Mouse (Mus musculus): ENCODE measurements around the gene Kera. TPM values are rescaled to one million over a fixed set of nuclear protein-coding genes. Genes with fewer than 3 reads are reported as not detected.

The Kera gene
- polyA plus RNA-seq, 1 experiment from 2014 or later, result not detected

- WGBS, result 87% methylated on average over 1 of the region's 1 CpGs
- Histone ChIP-seq H3K36me3 (replicated peaks; ENCODE audit: control insufficient read depth, insufficient read depth) (no peaks in the 10 kb centered on the region), H3K27me3 (ENCODE audit: control insufficient read depth, insufficient read depth, low read length) (no peaks in the 10 kb centered on the region), H3K4me2 (replicated peaks) (no peak overlapping the region), H3K27ac (no peak overlapping the region), H3K4me3 (replicated peaks; ENCODE audit: low read length) (no peak overlapping the region), H3K4me1 (replicated peaks; ENCODE audit: control insufficient read depth, insufficient read depth, low read length) (no peaks in the 10 kb centered on the region), H3K9ac (no peak overlapping the region), H3K9me3 (ENCODE audit: control insufficient read depth, low read length) (no peaks in the 10 kb centered on the region)
- no peak for ATAC-seq (ENCODE audit: low FRiP score)
- no peak for DNase-seq (ENCODE audit: low spot score)
These were observed 11.0 kb upstream of the Kera start for GRCm38 (mm10) chr10:97595680-97596079.

GRCm38 (mm10) chr10:97601744-97602143, 4.9 kb upstream of the Kera start:
- no peaks in the 10 kb centered on the region for H3K4me1 ChIP-seq (replicated peaks; ENCODE audit: control insufficient read depth, insufficient read depth, low read length)
- WGBS, result 66% methylated on average over 4 of the region's 4 CpGs
- H3K9me3 ChIP-seq (ENCODE audit: control insufficient read depth, low read length), result no peaks in the 10 kb centered on the region
- DNase-seq (ENCODE audit: low spot score) (no peak), ATAC-seq (ENCODE audit: low FRiP score) (0 out of 2 replicates have a peak, but pooled peaks have one; percentile 43)
- H3K36me3 ChIP-seq (replicated peaks; ENCODE audit: control insufficient read depth, insufficient read depth), result no peaks in the 10 kb centered on the region
- no peak overlapping the region for H3K27ac ChIP-seq
- H3K4me2 ChIP-seq (replicated peaks), result no peak overlapping the region
- no peak overlapping the region for H3K4me3 ChIP-seq (replicated peaks; ENCODE audit: low read length)
- no peak overlapping the region for H3K9ac ChIP-seq
- no peaks in the 10 kb centered on the region for H3K27me3 ChIP-seq (ENCODE audit: control insufficient read depth, insufficient read depth, low read length)

- ATAC-seq (ENCODE audit: low FRiP score) (no peak), DNase-seq (ENCODE audit: low spot score) (no peak)
- Histone ChIP-seq H3K4me3 (replicated peaks; ENCODE audit: low read length) (no peak overlapping the region), H3K4me1 (replicated peaks; ENCODE audit: control insufficient read depth, insufficient read depth, low read length) (no peaks in the 10 kb centered on the region), H3K27ac (no peak overlapping the region), H3K9ac (no peak overlapping the region), H3K9me3 (ENCODE audit: control insufficient read depth, low read length) (no peaks in the 10 kb centered on the region), H3K4me2 (replicated peaks) (no peak overlapping the region), H3K27me3 (ENCODE audit: control insufficient read depth, insufficient read depth, low read length) (no peaks in the 10 kb centered on the region), H3K36me3 (replicated peaks; ENCODE audit: control insufficient read depth, insufficient read depth) (no peaks in the 10 kb centered on the region)
These were observed 3.4 kb upstream of the Kera start for GRCm38 (mm10) chr10:97603256-97603655.

GRCm38 (mm10) chr10:97622328-97622727, 15.6 kb downstream of the Kera start:
- Histone ChIP-seq H3K27me3 (ENCODE audit: control insufficient read depth, insufficient read depth, low read length) (no peaks in the 10 kb centered on the region), H3K9me3 (ENCODE audit: control insufficient read depth, low read length) (no peaks in the 10 kb centered on the region), H3K4me3 (replicated peaks; ENCODE audit: low read length) (no peak overlapping the region), H3K4me2 (replicated peaks) (no peak overlapping the region), H3K9ac (no peak overlapping the region), H3K4me1 (replicated peaks; ENCODE audit: control insufficient read depth, insufficient read depth, low read length) (no peaks in the 10 kb centered on the region), H3K27ac (no peak overlapping the region), H3K36me3 (replicated peaks; ENCODE audit: control insufficient read depth, insufficient read depth) (no peaks in the 10 kb centered on the region)
- WGBS, result 90% methylated on average over 1 of the region's 1 CpGs
- ATAC-seq (ENCODE audit: low FRiP score) (no peak), DNase-seq (ENCODE audit: low spot score) (no peak)

- H3K27me3 ChIP-seq (ENCODE audit: control insufficient read depth, insufficient read depth, low read length), result no peaks in the 10 kb centered on the region
- H3K4me1 ChIP-seq (replicated peaks; ENCODE audit: control insufficient read depth, insufficient read depth, low read length), result no peaks in the 10 kb centered on the region
- H3K4me2 ChIP-seq (replicated peaks), result no peak overlapping the region
- H3K4me3 ChIP-seq (replicated peaks; ENCODE audit: low read length), result no peak overlapping the region
- no peak for DNase-seq (ENCODE audit: low spot score)
- no peak overlapping the region for H3K27ac ChIP-seq
- ATAC-seq (ENCODE audit: low FRiP score), result no peak
- H3K9me3 ChIP-seq (ENCODE audit: control insufficient read depth, low read length), result no peaks in the 10 kb centered on the region
- no peak overlapping the region for H3K9ac ChIP-seq
- WGBS, result 74% methylated on average over 2 of the region's 2 CpGs
- no peaks in the 10 kb centered on the region for H3K36me3 ChIP-seq (replicated peaks; ENCODE audit: control insufficient read depth, insufficient read depth)
These were observed 17.7 kb downstream of the Kera start for GRCm38 (mm10) chr10:97624381-97624780.

- WGBS, result 76% methylated on average over 4 of the region's 4 CpGs
- no peaks in the 10 kb centered on the region for H3K9me3 ChIP-seq (ENCODE audit: control insufficient read depth, low read length)
- H3K4me1 ChIP-seq (replicated peaks; ENCODE audit: control insufficient read depth, insufficient read depth, low read length), result no peaks in the 10 kb centered on the region
- no peaks in the 10 kb centered on the region for H3K36me3 ChIP-seq (replicated peaks; ENCODE audit: control insufficient read depth, insufficient read depth)
- DNase-seq (ENCODE audit: low spot score) (no peak), ATAC-seq (ENCODE audit: low FRiP score) (no peak)
- no peaks in the 10 kb centered on the region for H3K27me3 ChIP-seq (ENCODE audit: control insufficient read depth, insufficient read depth, low read length)
- no peak overlapping the region for H3K4me2 ChIP-seq (replicated peaks)
- H3K9ac ChIP-seq, result no peak overlapping the region
- no peak overlapping the region for H3K27ac ChIP-seq
- no peak overlapping the region for H3K4me3 ChIP-seq (replicated peaks; ENCODE audit: low read length)
These were observed 18.4 kb downstream of the Kera start for GRCm38 (mm10) chr10:97625116-97625515.

- Histone ChIP-seq H3K4me1 (replicated peaks; ENCODE audit: control insufficient read depth, insufficient read depth, low read length) (no peaks in the 10 kb centered on the region), H3K4me3 (replicated peaks; ENCODE audit: low read length) (no peak overlapping the region), H3K27ac (no peak overlapping the region), H3K9me3 (ENCODE audit: control insufficient read depth, low read length) (no peaks in the 10 kb centered on the region), H3K4me2 (replicated peaks) (no peak overlapping the region), H3K36me3 (replicated peaks; ENCODE audit: control insufficient read depth, insufficient read depth) (no peaks in the 10 kb centered on the region), H3K9ac (no peak overlapping the region), H3K27me3 (ENCODE audit: control insufficient read depth, insufficient read depth, low read length) (no peaks in the 10 kb centered on the region)
- DNase-seq (ENCODE audit: low spot score), result no peak
- no peak for ATAC-seq (ENCODE audit: low FRiP score)
- WGBS, result 88% methylated on average over 1 of the region's 1 CpGs
These were observed 19.9 kb downstream of the Kera start for GRCm38 (mm10) chr10:97626543-97626942.

GRCm38 (mm10) chr10:97631061-97631460, 24.4 kb downstream of the Kera start:
- H3K36me3 ChIP-seq (replicated peaks; ENCODE audit: control insufficient read depth, insufficient read depth), result no peaks in the 10 kb centered on the region
- no peaks in the 10 kb centered on the region for H3K9me3 ChIP-seq (ENCODE audit: control insufficient read depth, low read length)
- H3K4me2 ChIP-seq (replicated peaks), result no peak overlapping the region
- no peaks in the 10 kb centered on the region for H3K27me3 ChIP-seq (ENCODE audit: control insufficient read depth, insufficient read depth, low read length)
- no peak overlapping the region for H3K9ac ChIP-seq
- H3K27ac ChIP-seq, result no peak overlapping the region
- no peaks in the 10 kb centered on the region for H3K4me1 ChIP-seq (replicated peaks; ENCODE audit: control insufficient read depth, insufficient read depth, low read length)
- no peak for ATAC-seq (ENCODE audit: low FRiP score)
- no peak overlapping the region for H3K4me3 ChIP-seq (replicated peaks; ENCODE audit: low read length)
- DNase-seq (ENCODE audit: low spot score), result no peak
- 88% methylated on average over 3 of the region's 3 CpGs for WGBS

GRCm38 (mm10) chr10:97641926-97642325, 35.2 kb downstream of the Kera start:
- no peaks in the 10 kb centered on the region for H3K4me1 ChIP-seq (replicated peaks; ENCODE audit: control insufficient read depth, insufficient read depth, low read length)
- H3K27me3 ChIP-seq (ENCODE audit: control insufficient read depth, insufficient read depth, low read length), result no peaks in the 10 kb centered on the region
- ATAC-seq (ENCODE audit: low FRiP score), result no peak
- DNase-seq (ENCODE audit: low spot score), result no peak
- H3K4me2 ChIP-seq (replicated peaks), result no peak overlapping the region
- no peaks in the 10 kb centered on the region for H3K36me3 ChIP-seq (replicated peaks; ENCODE audit: control insufficient read depth, insufficient read depth)
- H3K4me3 ChIP-seq (replicated peaks; ENCODE audit: low read length), result no peak overlapping the region
- no peak overlapping the region for H3K9ac ChIP-seq
- no peak overlapping the region for H3K27ac ChIP-seq
- WGBS, result 96% methylated on average over 2 of the region's 2 CpGs
- H3K9me3 ChIP-seq (ENCODE audit: control insufficient read depth, low read length), result no peaks in the 10 kb centered on the region

GRCm38 (mm10) chr10:97643768-97644167, 37.1 kb downstream of the Kera start, which contains the start of gene Epyc:
Gene Epyc, plus strand, starts transcription at chr10:97644068.
- Histone ChIP-seq H3K27me3 (ENCODE audit: control insufficient read depth, insufficient read depth, low read length) (no peaks in the 10 kb centered on the region), H3K27ac (no peak within 1 kb of the TSS), H3K9ac (no peak within 1 kb of the TSS), H3K9me3 (ENCODE audit: control insufficient read depth, low read length) (no peaks in the 10 kb centered on the region), H3K4me1 (replicated peaks; ENCODE audit: control insufficient read depth, insufficient read depth, low read length) (no peaks in the 10 kb centered on the region), H3K4me3 (replicated peaks; ENCODE audit: low read length) (no peak within 1 kb of the TSS), H3K36me3 (replicated peaks; ENCODE audit: control insufficient read depth, insufficient read depth) (no peaks in the 10 kb centered on the region), H3K4me2 (replicated peaks) (no peak within 1 kb of the TSS)
- ATAC-seq (ENCODE audit: low FRiP score) (no peak), DNase-seq (ENCODE audit: low spot score) (no peak)
- WGBS, result 84% methylated on average over 2 of the region's 2 CpGs
